Mouse (Mus musculus): Measurements from ENCODE around the gene Wnt8b.

The Wnt8b gene

GRCm38 (mm10) chr19:44530018-44530417, 36.7 kb downstream of the Wnt8b start:
- TF ChIP-seq GATA4 (IDR thresholded peaks at IDR 0.05; ENCODE audit: insufficient replicate concordance, low read length): no peak

- no peak for TF ChIP-seq GATA4 (IDR thresholded peaks at IDR 0.05; ENCODE audit: insufficient replicate concordance, low read length)
These were observed 42.1 kb downstream of the Wnt8b start for GRCm38 (mm10) chr19:44535376-44535775.

- TF ChIP-seq GATA4 (IDR thresholded peaks at IDR 0.05; ENCODE audit: insufficient replicate concordance, low read length): no peak
These were observed 44.1 kb downstream of the Wnt8b start for GRCm38 (mm10) chr19:44537416-44537815.

GRCm38 (mm10) chr19:44542694-44543178, 49.5 kb downstream of the Wnt8b start:
- peak; percentile 8; the same call in 1 of the 2 replicates for TF ChIP-seq GATA4 (IDR thresholded peaks at IDR 0.05; ENCODE audit: insufficient replicate concordance, low read length)

GRCm38 (mm10) chr19:44544372-44544771, 51.1 kb downstream of the Wnt8b start:
- TF ChIP-seq GATA4 (IDR thresholded peaks at IDR 0.05; ENCODE audit: insufficient replicate concordance, low read length): no peak

GRCm38 (mm10) chr19:44544775-44545174, 51.5 kb downstream of the Wnt8b start:
- peak; percentile 42; the same call in 1 of the 2 replicates for TF ChIP-seq GATA4 (IDR thresholded peaks at IDR 0.05; ENCODE audit: insufficient replicate concordance, low read length)

- TF ChIP-seq GATA4 (IDR thresholded peaks at IDR 0.05; ENCODE audit: insufficient replicate concordance, low read length): no peak
These were observed 52.2 kb downstream of the Wnt8b start, which contains the start of gene Sec31b for GRCm38 (mm10) chr19:44545321-44546041. TSS of gene Sec31b (minus strand) at chr19:44545864.

- no peak for TF ChIP-seq GATA4 (IDR thresholded peaks at IDR 0.05; ENCODE audit: insufficient replicate concordance, low read length)
These were observed 59.5 kb downstream of the Wnt8b start, which contains the start of gene Gm20538 for GRCm38 (mm10) chr19:44552731-44553130. TSS of gene Gm20538 (minus strand) at chr19:44552831.

GRCm38 (mm10) chr19:44553286-44553685, 60.0 kb downstream of the Wnt8b start:
- no peak for TF ChIP-seq GATA4 (IDR thresholded peaks at IDR 0.05; ENCODE audit: insufficient replicate concordance, low read length)

GRCm38 (mm10) chr19:44554490-44554860, 61.2 kb downstream of the Wnt8b start:
- no peak for TF ChIP-seq GATA4 (IDR thresholded peaks at IDR 0.05; ENCODE audit: insufficient replicate concordance, low read length)

- no peak for TF ChIP-seq GATA4 (IDR thresholded peaks at IDR 0.05; ENCODE audit: insufficient replicate concordance, low read length)
These were observed 61.8 kb downstream of the Wnt8b start, which contains the start of gene Ndufb8 for GRCm38 (mm10) chr19:44554861-44555590. TSS of gene Ndufb8 (minus strand) at chr19:44555440.

GRCm38 (mm10) chr19:44562652-44563206, 69.5 kb downstream of the Wnt8b start, which contains the start of gene Hif1an:
TSS of gene Hif1an (plus strand) at chr19:44562850.
- TF ChIP-seq GATA4 (IDR thresholded peaks at IDR 0.05; ENCODE audit: insufficient replicate concordance, low read length): 0 out of 2 replicates have a peak, but pooled peaks have one; percentile 21
